Mouse (Mus musculus) erythroblast, adult 5-6 weeks (primary cell): ENCODE measurements around the gene Gm3435. TPM values are rescaled to one million over a fixed set of nuclear protein-coding genes. Genes with fewer than 3 reads are reported as not detected.

Experiments
- total RNA-seq, 2 experiments: library from RNA; stranded (forward) in 1 of 2; stranded (reverse) in 1 of 2; fragments of 150-400 nt in 1 of 2; fragments of 200-764, 138-1000 nt in 1 of 2; gene quantifications; 2 replicates each; pipeline versions ENCODE4 v1.2.3 to v1.2.4; 2015 to 2017; ENCODE audit warnings: low replicate concordance in 2 of 2

The Gm3435 gene
- total RNA-seq, 2 experiments from 2014 or later, result 6.7 TPM; not detected in 1

Other genes starting within 250 kb of the Gm3435 start
- not detected in 2 replicates for gene Wdr27, start 67.0 kb upstream of the Gm3435 start, total RNA-seq (2015; ENCODE audit: low replicate concordance)
- gene Wdr27, start 67.0 kb upstream of the Gm3435 start, total RNA-seq (2017; ENCODE audit: low replicate concordance), result not detected in 2 replicates
- gene 1600012H06Rik, start 67.0 kb upstream of the Gm3435 start, total RNA-seq (2015; ENCODE audit: low replicate concordance), result 5.4 and 9.0 TPM in 2 replicates
- 6.7 and 6.8 TPM in 2 replicates for gene 1600012H06Rik, start 67.0 kb upstream of the Gm3435 start, total RNA-seq (2017; ENCODE audit: low replicate concordance)
- 88.6 and 101 TPM in 2 replicates for gene Phf10, start 48.9 kb upstream of the Gm3435 start, total RNA-seq (2015; ENCODE audit: low replicate concordance)
- 42.1 and 49.3 TPM in 2 replicates for gene Phf10, start 48.9 kb upstream of the Gm3435 start, total RNA-seq (2017; ENCODE audit: low replicate concordance)
- 0.96 and 1.3 TPM in 2 replicates for gene 9030025P20Rik, start 31.7 kb upstream of the Gm3435 start, total RNA-seq (2015; ENCODE audit: low replicate concordance)
- gene 9030025P20Rik, start 31.7 kb upstream of the Gm3435 start, total RNA-seq (2017; ENCODE audit: low replicate concordance), result 0.94 and 3.1 TPM in 2 replicates
- not detected in 2 replicates for gene Gm3417, start 31.4 kb upstream of the Gm3435 start, total RNA-seq (2015; ENCODE audit: low replicate concordance)
- not detected in 2 replicates for gene Gm3417, start 31.4 kb upstream of the Gm3435 start, total RNA-seq (2017; ENCODE audit: low replicate concordance)
- 35.0 and 43.1 TPM in 2 replicates for gene Ermard, start 31.0 kb downstream of the Gm3435 start, total RNA-seq (2015; ENCODE audit: low replicate concordance)
- 17.9 and 28.6 TPM in 2 replicates for gene Ermard, start 31.0 kb downstream of the Gm3435 start, total RNA-seq (2017; ENCODE audit: low replicate concordance)
- not detected in 2 replicates for gene Tcte3, start 31.3 kb downstream of the Gm3435 start, total RNA-seq (2015; ENCODE audit: low replicate concordance)
- not detected in 2 replicates for gene Tcte3, start 31.3 kb downstream of the Gm3435 start, total RNA-seq (2017; ENCODE audit: low replicate concordance)
- 1.0 TPM in 1 of 2 replicates, not detected in the other for gene Gm3448, start 31.4 kb downstream of the Gm3435 start, total RNA-seq (2015; ENCODE audit: low replicate concordance)
- 2.4 and 4.8 TPM in 2 replicates for gene Gm3448, start 31.4 kb downstream of the Gm3435 start, total RNA-seq (2017; ENCODE audit: low replicate concordance)